Mouse (Mus musculus) cerebellum, adult 18-20 months (tissue): ENCODE results near the gene Chac1.
A peak's percentile ranks its signal among the peaks of the same experiment; 100 is the strongest.

Source experiments
- DNase-seq, 2 experiments: peaks; one replicate each; pipeline ENCODE4 v3.0.0; 2021

Chac1 gene

GRCm38 (mm10) chr2:119350555-119351486 lies at the start of gene Chac1:
Gene Chac1, plus strand, starts transcription at chr2:119351229.
- peak; percentile 93 to 97 for DNase-seq

- DNase-seq, result no peak
Observed at GRCm38 (mm10) chr2:119302876-119303275, 48.2 kb upstream of the Chac1 start.

GRCm38 (mm10) chr2:119304391-119304790 lies 46.6 kb upstream of the Chac1 start:
- no peak for DNase-seq

GRCm38 (mm10) chr2:119304798-119305208 lies 46.2 kb upstream of the Chac1 start:
- DNase-seq, result no peak

GRCm38 (mm10) chr2:119311544-119311943 lies 39.5 kb upstream of the Chac1 start:
- DNase-seq, result no peak

- DNase-seq, result no peak
Observed at GRCm38 (mm10) chr2:119312380-119312958, 38.6 kb upstream of the Chac1 start.

- DNase-seq, result no peak
Observed at GRCm38 (mm10) chr2:119313780-119314479, 37.1 kb upstream of the Chac1 start.

- DNase-seq, result no peak
Observed at GRCm38 (mm10) chr2:119314742-119315310, 36.2 kb upstream of the Chac1 start.

- DNase-seq, result no peak
Observed at GRCm38 (mm10) chr2:119318043-119318710, 32.9 kb upstream of the Chac1 start.

- DNase-seq, result no peak
Observed at GRCm38 (mm10) chr2:119320571-119320970, 30.5 kb upstream of the Chac1 start.

GRCm38 (mm10) chr2:119321771-119322586 lies 29.1 kb upstream of the Chac1 start:
- DNase-seq, result no peak

GRCm38 (mm10) chr2:119322587-119323300 lies 28.3 kb upstream of the Chac1 start:
- DNase-seq, result peak; percentile 21 to 37

- DNase-seq, result no peak
Observed at GRCm38 (mm10) chr2:119323866-119324575, 27.0 kb upstream of the Chac1 start.

- DNase-seq, result no peak
Observed at GRCm38 (mm10) chr2:119324576-119325318, 26.3 kb upstream of the Chac1 start.

- DNase-seq, result no peak
Observed at GRCm38 (mm10) chr2:119325568-119326143, 25.4 kb upstream of the Chac1 start, which contains the start of gene Dll4. Gene Dll4, plus strand, starts transcription at chr2:119325784.

GRCm38 (mm10) chr2:119326161-119327101 lies 24.6 kb upstream of the Chac1 start:
- peak in 1 of 2 experiments; percentile 37 for DNase-seq

GRCm38 (mm10) chr2:119327102-119327480 lies 23.9 kb upstream of the Chac1 start:
- DNase-seq, result peak; percentile 60 to 77
